Mouse (Mus musculus) limb, embryonic 10.5 days (tissue): ENCODE data around the gene Ly86. TPM values are rescaled to one million over a fixed set of nuclear protein-coding genes. Genes with fewer than 3 reads are reported as not detected.

Source experiments
- DNase-seq: peaks from one replicate; pipeline ENCODE4 v3.0.0-alpha.2; 2017; ENCODE audit warnings: low spot score
- H3K27ac ChIP-seq: fragments of 300-500 bp; sonication (generic); 2 replicates; pipeline ENCODE4 v1.5.1; 2016; ENCODE audit warnings: mild to moderate bottlenecking
- H3K27me3 ChIP-seq: fragments of 300-500 bp; sonication (generic); 2 replicates; pipeline ENCODE4 v1.6.1; 2016; ENCODE audit warnings: low read depth, mild to moderate bottlenecking; ENCODE audit not compliant: poor library complexity, severe bottlenecking
- H3K36me3 ChIP-seq: fragments of 300-500 bp; sonication (generic); 2 replicates; pipeline ENCODE4 v1.6.1; 2016; ENCODE audit warnings: mild to moderate bottlenecking, moderate library complexity
- H3K4me1 ChIP-seq: fragments of 300-500 bp; sonication (generic); 2 replicates; pipeline ENCODE4 v1.6.1; 2016
- H3K4me3 ChIP-seq: fragments of 300-500 bp; sonication (generic); 2 replicates; pipeline ENCODE4 v1.5.1; 2016; ENCODE audit warnings: mild to moderate bottlenecking, moderate library complexity
- H3K9me3 ChIP-seq: fragments of 300-500 bp; sonication (generic); replicated peaks from 2 replicates; pipeline ENCODE4 v1.6.1; 2016; ENCODE audit warnings: mild to moderate bottlenecking
- WGBS: fragments of 180-500 bp; shearing (Covaris S2); methylation state at CpG from one replicate; pipeline ENCODE4 v1.1.7; 2016; 5-methylcytosine and 5-hydroxymethylcytosine counted together
- polyA plus RNA-seq: library from polyadenylated mRNA; unstranded; fragments of >200 nt; fragmentation: Nextera tagmentation; extraction: Ambion mirVana; gene quantifications from 2 replicates; pipeline ENCODE4 v1.2.1, GENCODE M21; 2016

The Ly86 gene
- polyA plus RNA-seq, 1 experiment from 2014 or later, result 1.9 TPM

- 72% methylated on average over 3 of the region's 3 CpGs for WGBS
- no peaks in the 10 kb centered on the region for H3K27me3 ChIP-seq
- H3K36me3 ChIP-seq, result no peaks in the 10 kb centered on the region
- no peak overlapping the region for H3K4me3 ChIP-seq
- peaks cover 8% of the 10 kb centered on the region; the same call in 1 of the 2 replicates for H3K4me1 ChIP-seq
- no peak overlapping the region for H3K27ac ChIP-seq
- no peaks in the 10 kb centered on the region for H3K9me3 ChIP-seq
- DNase-seq, result no peak
These were observed 80.4 kb downstream of the Ly86 start for GRCm38 (mm10) chr13:37425406-37425805.

DNA sequence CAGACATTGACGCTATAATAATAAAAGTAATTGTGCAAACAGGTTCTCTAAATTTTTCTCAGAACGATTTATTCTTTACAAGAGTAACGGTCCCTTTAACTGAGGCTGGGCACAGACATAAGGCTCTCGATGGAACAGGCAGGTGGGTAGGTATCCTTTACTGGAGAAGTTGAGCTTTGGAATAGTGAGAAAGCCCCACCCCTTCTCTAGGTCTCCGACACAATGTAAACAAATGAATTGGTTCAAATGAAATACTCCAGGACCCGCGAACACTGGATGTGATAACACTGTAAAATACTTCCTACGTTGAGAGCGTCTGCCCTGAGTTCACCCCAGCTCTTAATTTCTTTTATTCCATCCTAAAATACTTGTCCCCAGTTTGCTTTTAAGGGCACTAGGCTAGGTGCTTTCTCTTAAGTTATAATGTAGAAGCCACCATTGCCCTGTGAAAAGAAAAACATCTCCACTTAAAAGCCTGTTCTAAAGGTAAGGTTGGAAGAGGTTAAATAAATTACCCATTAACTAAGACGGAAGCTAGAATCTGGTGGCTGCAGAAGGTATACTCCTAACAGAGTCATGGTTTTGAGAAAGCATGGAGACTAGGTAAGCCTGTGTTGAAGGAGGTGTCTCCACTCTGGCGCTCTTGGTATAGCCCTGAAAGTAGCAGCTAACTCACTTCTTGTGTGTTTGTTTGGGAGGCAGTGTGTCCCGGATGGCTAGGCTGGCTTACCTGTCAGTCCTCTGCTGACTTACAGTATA is 81.7 kb downstream of the Ly86 start:
- Histone ChIP-seq H3K4me3 (no peak overlapping the region), H3K27me3 (no peaks in the 10 kb centered on the region), H3K27ac (no peak overlapping the region), H3K36me3 (no peaks in the 10 kb centered on the region), H3K9me3 (no peaks in the 10 kb centered on the region), H3K4me1 (peaks cover 11% of the 10 kb centered on the region; the same call in 1 of the 2 replicates)
- WGBS, result 87% methylated on average over 12 of the region's 12 CpGs
- DNase-seq, result no peak

DNA sequence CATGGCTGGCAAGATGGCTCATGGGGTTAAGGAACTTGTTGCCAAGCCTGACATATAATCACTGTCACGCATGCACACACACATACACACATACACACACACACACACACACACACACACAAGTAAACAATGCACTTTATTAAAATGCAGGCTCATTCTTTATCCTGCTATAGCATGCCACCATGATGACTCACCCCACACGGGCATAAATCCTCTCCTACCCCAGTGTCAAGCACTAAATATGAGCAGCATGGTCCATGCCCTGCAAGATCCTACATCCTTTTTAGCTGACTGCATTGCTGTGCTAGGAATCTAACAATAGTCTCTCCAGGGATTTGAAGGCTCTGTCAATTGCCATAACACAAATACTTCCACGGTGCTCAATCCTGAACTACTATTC is 83.5 kb downstream of the Ly86 start:
- Histone ChIP-seq H3K9me3 (no peaks in the 10 kb centered on the region), H3K4me1 (peaks cover 11% of the 10 kb centered on the region; the same call in 1 of the 2 replicates), H3K27ac (no peak overlapping the region), H3K4me3 (no peak overlapping the region), H3K36me3 (no peaks in the 10 kb centered on the region), H3K27me3 (0 out of 2 replicates have a peak, but pooled peaks cover 4% of the 10 kb centered on the region)
- WGBS, result 95% methylated on average over 3 of the region's 3 CpGs
- DNase-seq, result no peak

GRCm38 (mm10) chr13:37429661-37430271 is 84.8 kb downstream of the Ly86 start:
- Histone ChIP-seq H3K4me3 (no peak overlapping the region), H3K27me3 (peaks cover 10% of the 10 kb centered on the region), H3K27ac (no peak overlapping the region), H3K9me3 (no peaks in the 10 kb centered on the region), H3K36me3 (no peaks in the 10 kb centered on the region), H3K4me1 (peaks cover 14% of the 10 kb centered on the region)
- WGBS, result 74% methylated on average over 8 of the region's 8 CpGs
- DNase-seq, result no peak

DNA sequence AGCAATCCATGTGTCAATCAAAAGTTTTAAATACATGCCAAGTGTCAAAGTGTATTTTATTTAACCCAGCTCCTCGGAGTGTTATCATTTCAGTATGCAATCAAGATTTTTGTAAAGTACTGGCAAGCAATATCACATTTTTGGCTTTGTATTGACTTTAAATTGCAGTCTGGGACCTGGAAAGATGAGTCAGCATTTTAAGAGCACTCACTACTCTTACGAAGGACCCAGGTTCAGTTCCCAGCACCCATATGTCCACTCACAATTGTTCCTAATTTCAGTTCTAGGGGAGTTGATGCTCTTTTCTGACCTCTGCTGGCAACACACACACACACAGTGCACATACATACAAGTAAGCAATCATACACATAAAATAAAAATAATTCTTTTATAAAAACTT is 86.7 kb downstream of the Ly86 start:
- 93% methylated on average over 2 of the region's 2 CpGs for WGBS
- H3K9me3 ChIP-seq, result no peaks in the 10 kb centered on the region
- H3K4me3 ChIP-seq, result no peak overlapping the region
- peaks cover 23% of the 10 kb centered on the region for H3K4me1 ChIP-seq
- no peaks in the 10 kb centered on the region for H3K36me3 ChIP-seq
- H3K27ac ChIP-seq, result no peak overlapping the region
- H3K27me3 ChIP-seq, result peaks cover 30% of the 10 kb centered on the region
- no peak for DNase-seq

- no peak overlapping the region for H3K27ac ChIP-seq
- H3K4me3 ChIP-seq, result no peak overlapping the region
- H3K27me3 ChIP-seq, result peaks cover 39% of the 10 kb centered on the region
- 35% methylated on average over 4 of the region's 4 CpGs for WGBS
- H3K9me3 ChIP-seq, result no peaks in the 10 kb centered on the region
- DNase-seq, result no peak
- no peaks in the 10 kb centered on the region for H3K36me3 ChIP-seq
- H3K4me1 ChIP-seq, result peaks cover 25% of the 10 kb centered on the region
These were observed 87.6 kb downstream of the Ly86 start for GRCm38 (mm10) chr13:37432653-37433052.

DNA sequence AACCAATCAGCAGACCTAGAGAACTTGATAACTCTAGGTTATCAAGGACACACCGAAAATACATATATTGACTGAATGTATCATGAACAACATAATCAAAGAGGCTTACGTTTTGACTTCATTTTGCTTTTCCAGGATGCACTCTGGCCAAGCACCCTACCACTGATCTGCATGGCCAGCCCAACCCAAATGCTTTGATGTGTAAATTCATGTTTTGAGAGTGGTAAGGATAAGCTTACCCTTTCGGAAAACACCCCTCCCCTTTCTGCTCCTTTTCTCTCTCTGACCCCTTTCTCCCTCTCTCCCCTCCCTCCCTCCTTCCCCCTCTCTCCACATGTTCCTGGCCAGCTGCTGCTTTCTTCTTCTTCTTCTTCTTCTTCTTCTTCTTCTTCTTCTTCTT is 88.1 kb downstream of the Ly86 start:
- DNase-seq, result no peak
- 21% methylated on average over 3 of the region's 3 CpGs for WGBS
- Histone ChIP-seq H3K4me3 (no peak overlapping the region), H3K36me3 (no peaks in the 10 kb centered on the region), H3K9me3 (no peaks in the 10 kb centered on the region), H3K27ac (no peak overlapping the region), H3K27me3 (peaks cover 43% of the 10 kb centered on the region), H3K4me1 (peaks cover 25% of the 10 kb centered on the region)

DNA sequence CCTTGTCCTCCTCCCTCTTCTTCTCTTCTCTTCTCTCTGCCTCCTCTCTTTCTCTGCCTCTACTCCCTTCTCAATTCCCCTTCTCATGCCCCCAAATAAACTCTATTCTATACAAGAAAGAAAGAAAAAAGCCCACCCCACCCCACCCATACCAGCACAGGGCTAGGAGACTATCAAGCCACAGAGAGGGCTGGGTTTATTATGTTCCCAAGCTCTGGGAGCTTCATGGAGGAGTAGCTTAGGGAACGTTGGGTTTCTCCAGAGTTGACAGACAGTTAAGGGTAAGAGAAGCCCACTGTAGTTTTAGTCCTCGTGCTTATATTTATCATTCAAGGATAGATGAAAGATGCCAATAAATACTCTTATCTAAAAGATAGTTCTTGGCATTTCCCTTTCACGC is 88.7 kb downstream of the Ly86 start:
- no peak for DNase-seq
- Histone ChIP-seq H3K4me1 (peaks cover 25% of the 10 kb centered on the region), H3K27ac (no peak overlapping the region), H3K4me3 (peak overlapping the region; percentile 53; the same call in 1 of the 2 replicates), H3K27me3 (peaks cover 49% of the 10 kb centered on the region), H3K9me3 (no peaks in the 10 kb centered on the region), H3K36me3 (no peaks in the 10 kb centered on the region)
- WGBS, result 13% methylated on average over 3 of the region's 3 CpGs

DNA sequence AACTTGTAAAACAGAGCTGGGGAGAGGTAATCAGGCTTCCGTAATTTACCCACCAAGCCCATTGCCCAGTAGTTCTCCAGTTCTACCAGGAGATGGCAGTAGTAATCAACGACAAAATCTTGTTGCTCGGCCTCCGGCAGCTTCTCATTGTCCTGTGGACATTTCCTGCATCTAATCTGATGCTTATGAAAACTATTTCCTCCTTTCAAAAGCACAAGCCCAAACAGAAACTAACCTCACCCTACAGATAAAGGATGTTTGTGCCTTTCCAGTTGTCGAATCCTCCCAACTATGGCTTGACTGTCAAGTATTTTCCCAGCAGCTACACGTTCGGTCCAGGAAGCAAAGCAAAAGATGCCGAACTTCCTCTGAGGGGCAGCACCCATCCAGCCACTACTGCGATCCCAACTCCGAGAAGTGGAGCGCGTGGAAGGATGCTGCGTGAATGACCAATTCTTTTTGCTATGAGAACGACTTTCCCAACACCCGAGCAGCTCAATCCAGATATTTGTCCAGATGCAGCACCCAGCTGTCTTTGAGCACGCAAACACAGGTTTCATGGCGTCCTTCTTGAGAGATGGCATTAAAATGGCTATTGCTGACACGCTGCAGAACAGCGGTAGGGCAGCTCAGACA is 89.2 kb downstream of the Ly86 start:
- under 1% methylated on average over 19 of the region's 19 CpGs for WGBS
- peaks cover 49% of the 10 kb centered on the region for H3K27me3 ChIP-seq
- H3K4me1 ChIP-seq, result peaks cover 25% of the 10 kb centered on the region
- H3K36me3 ChIP-seq, result no peaks in the 10 kb centered on the region
- no peaks in the 10 kb centered on the region for H3K9me3 ChIP-seq
- H3K27ac ChIP-seq, result peak overlapping the region; percentile 81
- DNase-seq, result peak; percentile 66
- peak overlapping the region; percentile 53 for H3K4me3 ChIP-seq

DNA sequence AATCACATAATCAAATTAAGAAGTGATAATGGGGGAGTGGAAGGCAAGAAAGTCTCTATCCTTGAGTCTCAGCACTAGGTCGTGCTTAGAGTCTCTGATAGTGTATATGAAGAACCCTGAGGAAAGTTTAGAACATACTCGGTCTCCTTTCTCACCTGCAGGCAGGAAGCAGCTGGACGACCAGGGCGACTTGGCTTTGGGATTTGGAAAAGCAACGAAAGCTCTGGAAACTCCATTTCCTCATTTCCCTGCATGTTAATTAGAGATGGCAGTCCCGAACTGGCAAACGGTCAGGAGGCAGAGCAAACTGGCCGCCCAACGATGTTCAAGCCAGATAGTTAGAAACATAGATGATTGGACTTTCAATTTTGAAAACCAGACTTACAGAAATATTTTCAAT is 89.8 kb downstream of the Ly86 start:
- peak overlapping the region; percentile 81 for H3K27ac ChIP-seq
- H3K9me3 ChIP-seq, result no peaks in the 10 kb centered on the region
- H3K4me3 ChIP-seq, result peak overlapping the region; percentile 53
- H3K36me3 ChIP-seq, result no peaks in the 10 kb centered on the region
- 14% methylated on average over 9 of the region's 9 CpGs for WGBS
- no peak for DNase-seq
- peaks cover 23% of the 10 kb centered on the region for H3K4me1 ChIP-seq
- peaks cover 53% of the 10 kb centered on the region for H3K27me3 ChIP-seq

DNA sequence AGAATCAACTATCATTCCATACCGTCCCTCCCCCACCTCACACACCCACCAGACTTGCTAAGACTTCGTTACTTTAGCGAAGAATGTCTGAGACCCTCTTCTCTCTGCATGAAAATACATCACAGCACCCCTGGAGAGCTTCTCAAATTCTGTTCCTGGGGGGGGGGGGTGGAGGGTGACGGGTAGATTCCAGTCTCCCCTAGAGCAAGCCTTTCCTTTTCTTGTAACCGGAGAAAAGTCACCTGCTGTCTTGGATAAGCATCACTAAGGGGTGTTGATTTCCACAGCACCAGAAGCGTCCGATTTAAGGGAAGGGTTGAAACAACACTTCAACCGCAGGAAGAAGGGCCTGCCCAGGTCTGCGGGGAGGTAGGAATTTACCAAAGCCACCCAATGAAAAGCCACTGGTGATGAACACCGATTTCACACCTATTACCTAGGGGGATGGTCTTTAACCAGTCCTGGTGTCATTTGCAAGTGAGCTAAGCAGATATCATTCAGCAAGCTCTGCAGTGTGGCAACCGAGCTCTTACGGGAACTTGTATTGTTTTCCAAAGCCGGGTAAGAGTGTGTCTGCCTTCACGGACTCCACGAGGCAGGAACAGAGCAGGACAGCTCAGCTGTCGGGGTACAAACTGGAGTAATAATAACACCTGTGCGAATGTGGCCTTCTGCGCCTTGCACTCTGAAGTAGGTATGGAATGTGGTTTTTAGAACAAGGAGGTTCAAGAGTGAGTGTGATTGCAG is 91.4 kb downstream of the Ly86 start:
- H3K4me1 ChIP-seq, result peaks cover 24% of the 10 kb centered on the region
- no peak overlapping the region for H3K4me3 ChIP-seq
- H3K36me3 ChIP-seq, result no peaks in the 10 kb centered on the region
- no peak overlapping the region for H3K27ac ChIP-seq
- no peaks in the 10 kb centered on the region for H3K9me3 ChIP-seq
- DNase-seq, result no peak
- 9% methylated on average over 18 of the region's 18 CpGs for WGBS
- peaks cover 66% of the 10 kb centered on the region for H3K27me3 ChIP-seq

DNA sequence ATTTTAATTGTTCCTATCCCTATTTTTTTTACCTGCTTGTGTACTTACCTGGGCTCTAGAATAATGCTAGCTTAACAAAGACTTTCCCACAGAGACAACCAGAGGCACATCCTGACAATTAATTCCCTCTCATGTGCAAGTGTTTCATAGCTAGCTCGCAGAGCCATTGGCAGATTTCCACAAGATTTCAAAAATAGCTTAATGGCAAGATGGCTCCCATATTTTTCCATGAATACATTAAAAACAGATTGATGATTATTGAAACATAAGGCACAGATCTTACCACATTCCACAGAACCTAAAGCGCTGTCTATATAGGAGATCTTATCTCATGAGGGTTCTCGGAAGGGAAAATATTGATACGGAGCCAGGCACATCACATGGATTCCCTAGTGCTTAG is 93.8 kb downstream of the Ly86 start:
- no peaks in the 10 kb centered on the region for H3K9me3 ChIP-seq
- H3K27me3 ChIP-seq, result peaks cover 60% of the 10 kb centered on the region
- H3K4me1 ChIP-seq, result peaks cover 40% of the 10 kb centered on the region
- no peak overlapping the region for H3K4me3 ChIP-seq
- H3K27ac ChIP-seq, result no peak overlapping the region
- no peaks in the 10 kb centered on the region for H3K36me3 ChIP-seq
- WGBS, result 95% methylated on average over 4 of the region's 4 CpGs
- DNase-seq, result no peak
